Mouse (Mus musculus) liver, postnatal 0 days (tissue): ENCODE measurements around the gene Dlgap3.

Experiments
- CTCF ChIP-seq: sonication (generic); IDR thresholded peaks from 2 replicates; pipeline ENCODE4 v1.5.1; 2016; ENCODE audit warnings: antibody characterized with exemption, low read depth
- EP300 ChIP-seq: IDR thresholded peaks from 2 replicates; pipeline ENCODE4 v1.6.1; 2016; ENCODE audit warnings: antibody characterized with exemption, low read depth, mild to moderate bottlenecking

DNA sequence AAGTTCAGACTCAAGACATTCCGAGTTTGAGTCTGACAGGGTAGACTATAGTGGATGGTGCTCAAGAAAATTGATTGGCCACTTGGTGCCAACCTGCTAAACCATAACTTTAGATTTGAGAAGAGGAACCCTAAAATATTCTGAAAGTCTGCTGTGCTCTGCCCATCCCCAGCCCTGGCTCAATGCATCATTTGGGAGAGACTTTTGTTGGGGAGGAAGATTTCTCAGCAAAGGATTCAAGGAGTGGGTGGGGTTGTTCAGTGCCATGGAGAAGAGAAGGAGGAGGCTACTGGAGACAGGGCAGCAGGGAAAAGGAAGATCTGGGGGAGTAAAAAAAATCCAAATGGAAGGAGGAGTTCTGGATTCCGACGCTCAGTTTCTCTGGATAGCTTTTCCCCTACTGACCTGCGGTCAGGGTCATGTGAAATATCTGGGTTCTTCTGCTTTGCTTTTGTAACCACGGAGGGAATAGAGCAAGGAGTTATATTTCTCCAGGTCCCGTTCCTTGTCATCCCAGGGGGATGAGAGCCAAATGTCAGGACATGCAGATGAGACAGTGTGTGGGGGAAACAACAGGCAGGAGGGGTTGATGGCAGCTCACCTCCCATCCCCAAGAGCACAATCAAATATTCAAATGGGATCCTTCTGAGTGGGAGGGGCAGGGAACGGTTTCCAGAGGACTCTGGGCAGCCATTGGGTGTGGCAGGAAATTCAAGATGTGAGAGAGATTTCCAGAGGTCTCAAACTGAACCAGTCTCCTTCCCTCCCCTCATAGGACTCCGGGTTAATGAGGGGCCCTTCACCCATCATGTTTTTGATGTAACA lies 5.3 kb downstream of the Dlgap3 start:
- TF ChIP-seq CTCF, result no peak
- TF ChIP-seq EP300, result no peak
